Mouse (Mus musculus) layer of hippocampus, adult 2 months (tissue): ENCODE data around the gene Lrp3. TPM values are rescaled to one million over a fixed set of nuclear protein-coding genes. Genes with fewer than 3 reads are reported as not detected.

Source experiments
- DNase-seq, 2 experiments: peaks; one replicate each; pipeline ENCODE4 v3.0.0; 2022; ENCODE audit warnings: low spot score in 2 of 2
- H3K27ac ChIP-seq: fragments of 200-600 bp; 2 replicates; pipeline ENCODE4 v1.8.1; 2022
- H3K4me3 ChIP-seq: fragments of 200-600 bp; 2 replicates; pipeline ENCODE4 v1.8.1; 2022; ENCODE audit warnings: mild to moderate bottlenecking
- CTCF ChIP-seq: fragments of 200-600 bp; conservative IDR thresholded peaks from 2 replicates; pipeline ENCODE4 v1.8.1; 2022; ENCODE audit warnings: antibody characterized with exemption, mild to moderate bottlenecking, moderate library complexity
- total RNA-seq, 2 experiments: library from RNA; stranded (reverse); gene quantifications; 2 replicates each; pipeline ENCODE4 v1.2.3; 2021

Gene Lrp3
- total RNA-seq, 2 experiments from 2014 or later = 73.2 to 76.7 TPM

DNA sequence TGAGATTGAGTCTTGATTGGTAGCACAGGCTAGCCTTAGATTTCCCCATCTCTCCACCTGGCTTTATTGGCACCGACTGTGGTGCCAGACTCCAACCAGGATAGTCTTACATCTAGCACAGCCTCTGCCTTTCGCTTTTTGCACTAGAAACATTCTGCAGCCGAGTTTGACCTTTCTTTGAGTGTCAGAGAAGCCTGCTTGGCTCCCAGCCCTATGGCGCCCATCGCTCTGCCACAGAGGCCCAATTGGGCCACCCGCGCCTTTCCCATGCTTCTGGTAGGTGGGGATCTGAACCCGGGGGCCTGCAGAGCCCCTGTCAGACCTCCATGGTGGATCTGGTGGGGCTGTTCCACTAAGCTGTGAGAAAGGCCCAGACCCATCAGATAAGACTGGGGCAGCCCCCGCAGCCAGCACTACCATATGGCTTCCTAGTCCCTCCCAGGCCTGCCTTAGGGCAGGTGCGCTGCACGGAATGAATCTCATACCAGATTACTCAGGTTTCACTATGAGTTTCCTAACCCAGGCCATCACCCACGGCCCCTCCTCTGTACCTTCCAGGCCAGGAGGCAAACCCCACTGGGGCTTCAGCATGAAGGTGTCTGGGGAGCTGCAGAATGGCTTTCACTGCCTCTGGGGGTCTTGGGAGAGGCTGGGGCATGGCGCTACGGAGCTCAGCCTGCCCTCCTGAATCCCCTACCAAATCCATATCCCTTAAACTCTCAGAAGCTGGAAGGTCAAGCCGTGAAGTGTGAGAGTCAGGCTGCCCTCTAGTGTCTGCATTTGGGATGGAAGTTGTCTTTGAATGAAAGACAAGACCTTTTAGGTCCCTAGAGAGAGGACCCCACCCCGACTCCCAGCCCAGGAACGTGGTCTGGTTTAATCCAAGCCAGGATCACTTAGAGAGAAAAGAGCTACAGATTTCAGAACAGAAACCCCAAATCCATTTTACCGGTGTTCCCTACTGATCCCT, 38.6 kb downstream of the Lrp3 start:
- peak in 1 of 2 experiments; percentile 55 for DNase-seq
- TF ChIP-seq CTCF = peak; percentile 85
- no peak overlapping the region for H3K27ac ChIP-seq
- H3K4me3 ChIP-seq = no peak overlapping the region

DNA sequence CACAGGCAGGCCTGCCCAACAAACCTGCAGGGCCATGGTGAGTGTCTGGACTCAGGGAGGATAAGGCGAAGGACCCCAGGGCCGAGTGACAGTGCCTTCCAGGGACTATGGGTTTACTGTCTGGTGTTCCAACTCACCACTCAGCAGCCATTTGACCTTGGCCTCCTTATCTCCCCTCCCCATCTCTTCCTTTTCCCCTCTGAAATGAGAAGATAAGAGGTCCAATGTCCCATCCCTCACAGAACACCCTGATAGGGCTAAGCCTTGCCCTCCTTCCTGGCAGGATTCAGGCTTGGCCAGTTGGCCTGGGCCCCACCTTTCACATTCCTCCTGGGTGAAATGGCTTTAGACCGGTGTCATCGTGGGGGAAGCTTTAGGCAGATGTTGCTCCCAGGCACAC, 39.8 kb downstream of the Lrp3 start:
- Histone ChIP-seq H3K4me3 (no peak overlapping the region), H3K27ac (no peak overlapping the region)
- DNase-seq = no peak
- no peak for TF ChIP-seq CTCF

GRCm38 (mm10) chr7:35172519-35172918, 42.8 kb downstream of the Lrp3 start:
- no peak for TF ChIP-seq CTCF
- DNase-seq = no peak
- no peak overlapping the region for H3K4me3 ChIP-seq
- H3K27ac ChIP-seq = no peak overlapping the region

DNA sequence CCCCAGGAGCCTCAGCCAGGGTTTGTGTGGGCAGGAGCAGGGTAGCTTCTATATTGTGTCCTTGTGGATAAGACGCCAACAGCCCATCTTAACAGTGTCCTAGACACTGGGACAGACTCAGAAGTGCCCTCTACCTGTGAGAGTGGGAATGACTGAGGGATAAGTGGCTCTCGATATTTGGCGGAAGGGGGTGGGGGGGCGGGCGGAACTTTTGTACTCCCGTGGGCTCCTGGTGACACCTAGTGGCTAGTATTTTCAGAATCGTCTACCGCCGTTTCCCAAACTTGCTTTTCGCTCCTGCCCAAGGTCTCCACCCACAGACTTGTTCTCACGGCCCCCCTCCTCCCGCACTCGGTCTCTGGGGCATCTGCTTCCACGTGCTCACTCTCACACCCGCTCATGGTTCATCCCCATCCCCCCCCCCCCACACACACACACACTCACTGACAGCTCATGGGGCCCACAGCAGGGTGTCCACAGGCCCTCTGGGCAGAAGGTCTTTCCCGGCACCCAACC, 43.4 kb downstream of the Lrp3 start:
- H3K4me3 ChIP-seq = no peak overlapping the region
- H3K27ac ChIP-seq = no peak overlapping the region
- peak; percentile 60 to 80 for DNase-seq
- TF ChIP-seq CTCF = peak; percentile 77; the same call in 1 of the 2 replicates

- Histone ChIP-seq H3K4me3 (no peak overlapping the region), H3K27ac (no peak overlapping the region)
- DNase-seq = peak; percentile 81 to 91
- TF ChIP-seq CTCF = peak; percentile 100
Measured at GRCm38 (mm10) chr7:35169341-35169740, 46.0 kb downstream of the Lrp3 start.

DNA sequence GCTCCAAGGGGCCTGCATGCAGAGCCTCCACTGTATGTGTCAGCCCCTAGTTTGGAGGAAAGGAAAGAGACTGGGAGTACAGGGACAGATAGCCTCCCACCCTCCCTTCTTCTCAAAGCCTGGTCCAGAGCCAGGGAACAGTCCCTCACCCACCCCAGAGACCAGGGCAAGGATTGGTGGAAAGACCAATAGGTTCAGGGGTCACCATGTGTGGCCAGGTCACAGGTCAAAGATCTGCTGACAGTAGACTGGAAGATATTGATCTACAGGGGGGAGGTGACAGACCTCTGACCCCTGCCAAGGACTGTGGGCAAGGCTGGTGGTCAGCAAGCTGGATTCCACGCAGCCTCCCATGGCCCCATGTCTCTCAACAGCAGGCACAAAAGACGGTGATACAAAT, 47.4 kb downstream of the Lrp3 start:
- no peak for TF ChIP-seq CTCF
- Histone ChIP-seq H3K27ac (no peak overlapping the region), H3K4me3 (no peak overlapping the region)
- DNase-seq = no peak

DNA sequence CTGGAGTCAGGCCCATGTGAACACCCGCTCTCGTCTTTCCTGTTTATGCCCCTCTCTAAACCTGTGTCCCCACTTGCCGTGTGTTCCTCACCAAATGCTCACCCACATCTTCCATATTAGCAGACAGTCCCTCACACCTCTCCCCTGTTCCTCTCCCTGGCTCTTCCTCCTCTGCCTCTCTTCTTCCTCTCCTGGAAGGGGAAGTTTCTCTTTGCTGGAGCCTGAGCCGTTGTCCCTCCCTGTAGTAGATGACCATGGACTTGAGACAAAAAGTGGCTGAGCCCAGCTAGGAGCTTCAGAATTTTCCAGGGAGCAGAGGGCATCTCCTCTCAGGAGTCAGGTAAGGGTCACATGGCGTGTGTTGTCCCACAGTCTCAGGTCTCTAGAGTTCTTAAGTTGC, 48.3 kb downstream of the Lrp3 start:
- Histone ChIP-seq H3K27ac (no peak overlapping the region), H3K4me3 (no peak overlapping the region)
- no peak for DNase-seq
- no peak for TF ChIP-seq CTCF

DNA sequence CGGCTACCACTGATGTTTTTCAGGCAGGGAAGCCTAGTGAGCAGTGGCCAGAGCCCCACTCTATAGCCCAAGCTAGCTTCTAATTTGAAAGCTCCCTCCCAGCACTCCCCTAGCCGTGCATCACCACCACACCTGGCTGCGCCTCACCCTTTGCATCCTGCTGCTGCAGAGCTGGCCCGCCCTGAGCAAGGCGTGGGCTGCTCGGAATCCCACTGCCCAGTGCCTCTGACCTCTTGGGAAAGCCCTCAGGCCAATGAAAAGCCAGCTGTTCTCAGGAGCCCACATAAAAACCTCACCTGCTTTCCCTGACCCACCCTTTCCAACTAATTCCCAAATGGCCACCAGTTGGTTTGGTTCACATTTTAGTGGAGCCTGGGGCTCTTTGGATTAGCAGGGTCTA, 51.2 kb downstream of the Lrp3 start:
- Histone ChIP-seq H3K27ac (no peak overlapping the region), H3K4me3 (no peak overlapping the region)
- no peak for DNase-seq
- TF ChIP-seq CTCF = no peak

DNA sequence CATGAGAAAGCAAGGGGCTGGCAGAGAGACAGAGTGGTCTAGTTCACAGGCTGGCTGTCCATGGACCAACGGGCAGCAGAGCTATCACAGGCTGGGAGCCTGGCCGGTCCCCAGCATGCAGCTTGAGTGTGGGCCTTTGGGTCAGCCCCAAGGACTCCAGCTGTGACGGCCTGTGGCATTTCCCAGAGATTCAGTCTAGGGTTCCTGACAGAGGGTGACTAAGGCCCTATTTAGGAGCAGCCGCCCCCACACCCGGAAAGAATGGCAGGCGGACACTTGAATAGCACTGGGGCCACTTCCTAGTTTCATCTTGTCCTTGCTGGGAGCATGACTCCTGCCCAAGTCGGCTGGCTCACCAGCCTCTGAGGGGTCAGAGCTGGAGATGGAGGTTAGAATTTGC, 51.7 kb downstream of the Lrp3 start:
- H3K4me3 ChIP-seq = no peak overlapping the region
- no peak for DNase-seq
- no peak overlapping the region for H3K27ac ChIP-seq
- no peak for TF ChIP-seq CTCF

- no peak for DNase-seq
- no peak overlapping the region for H3K27ac ChIP-seq
- no peak overlapping the region for H3K4me3 ChIP-seq
- no peak for TF ChIP-seq CTCF
Measured at GRCm38 (mm10) chr7:35162443-35162842, 52.9 kb downstream of the Lrp3 start.

GRCm38 (mm10) chr7:35157512-35157911, 57.8 kb downstream of the Lrp3 start:
- TF ChIP-seq CTCF = no peak
- Histone ChIP-seq H3K27ac (no peak overlapping the region), H3K4me3 (no peak overlapping the region)
- DNase-seq = no peak

DNA sequence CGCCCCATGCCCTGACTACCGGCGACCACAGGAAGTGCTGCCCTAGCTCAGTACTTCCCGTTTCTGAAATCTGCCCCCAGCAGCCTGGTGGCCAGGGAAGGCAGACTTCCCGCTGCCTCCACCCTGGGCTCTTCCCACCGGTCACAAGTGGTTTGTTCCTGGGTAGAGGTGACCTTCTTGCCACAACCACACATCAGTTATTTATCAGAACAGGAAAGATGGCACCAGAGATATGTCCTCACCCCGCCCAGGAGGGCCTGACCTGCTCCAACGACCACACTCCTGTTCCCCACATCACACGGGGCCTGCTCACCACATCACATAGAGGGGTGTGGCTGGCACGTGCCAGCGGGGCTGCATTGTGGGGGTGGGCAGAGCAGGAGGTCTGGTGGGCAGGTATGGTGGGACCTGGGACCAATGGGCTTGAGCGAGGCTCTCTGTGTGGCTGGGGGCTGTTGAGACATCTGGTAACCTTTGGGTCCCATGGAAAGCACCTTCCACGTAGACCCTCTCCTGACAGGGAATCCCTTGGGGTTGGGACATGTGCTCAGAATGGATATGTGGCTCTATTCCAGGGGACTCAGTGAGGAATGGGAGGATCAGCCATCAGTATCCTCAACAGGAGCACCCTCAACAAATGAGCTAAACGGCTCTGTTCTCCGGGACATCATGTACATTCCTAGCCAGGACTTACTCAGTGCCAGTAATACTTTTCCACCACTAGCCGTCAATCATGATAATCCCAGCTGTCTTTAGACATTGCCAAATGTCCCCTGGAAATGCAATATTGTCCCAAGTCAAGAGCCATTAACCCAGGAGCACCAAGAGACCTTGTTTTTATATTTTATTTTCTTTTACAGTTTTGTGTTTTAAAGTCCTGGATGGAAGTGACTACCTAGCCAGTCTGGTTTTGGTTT, 58.5 kb downstream of the Lrp3 start:
- no peak overlapping the region for H3K4me3 ChIP-seq
- H3K27ac ChIP-seq = no peak overlapping the region
- TF ChIP-seq CTCF = no peak
- no peak for DNase-seq

DNA sequence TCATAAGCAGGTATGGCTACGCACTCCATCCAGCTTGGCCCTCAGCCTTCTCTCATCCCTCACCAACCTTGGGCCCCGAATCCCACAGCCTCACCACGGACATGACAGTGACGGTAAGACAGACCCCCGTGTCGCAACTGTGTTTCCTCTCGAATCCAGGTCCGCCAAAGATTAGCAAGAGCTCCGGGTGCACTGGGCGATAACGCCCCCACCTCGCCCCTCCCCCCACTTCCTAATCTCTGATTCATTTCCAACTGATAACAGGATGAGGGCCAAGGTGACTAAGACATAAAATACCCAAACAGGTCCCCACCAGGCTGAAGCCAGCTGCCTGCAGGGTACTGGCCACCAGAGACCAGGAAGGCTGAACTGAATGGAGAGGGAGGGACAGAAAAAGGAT, 60.8 kb downstream of the Lrp3 start:
- TF ChIP-seq CTCF = no peak
- Histone ChIP-seq H3K4me3 (no peak overlapping the region), H3K27ac (no peak overlapping the region)
- DNase-seq = no peak
